Mouse (Mus musculus): ENCODE results near the gene AI661453. TPM values are rescaled to one million over a fixed set of nuclear protein-coding genes. Genes with fewer than 3 reads are reported as not detected.

Gene AI661453
- polyA plus RNA-seq (2014; fragmentation: Nextera tagmentation; extraction: Ambion mirVana): 4.7 and 4.8 TPM in 2 replicates

GRCm38 (mm10) chr17:47436156-47436906 is at the start of gene AI661453:
AI661453 (plus strand) TSS chr17:47436615.
- Histone ChIP-seq H3K4me1 (ENCODE audit: control insufficient read depth, insufficient read depth, low read length) (peaks cover 13% of the 10 kb centered on the region; the same call in 1 of the 2 replicates), H3K4me3 (ENCODE audit: low read depth, low read length) (peak within 1 kb of the TSS; percentile 44), H3K4me2 (replicated peaks; ENCODE audit: low read depth, low read length) (peak within 1 kb of the TSS; percentile 57), H3K27me3 (ENCODE audit: control insufficient read depth, insufficient read depth, low read length) (0 out of 2 replicates have a peak, but pooled peaks cover 3% of the 10 kb centered on the region), H3K36me3 (ENCODE audit: control insufficient read depth, insufficient read depth, low read length) (no peaks in the 10 kb centered on the region), H3K9me3 (ENCODE audit: control insufficient read depth, low read depth, low read length) (no peaks in the 10 kb centered on the region), H3K9ac (replicated peaks; ENCODE audit: low read depth, low read length) (peak within 1 kb of the TSS; percentile 28), H3K27ac (ENCODE audit: low read length) (peak within 1 kb of the TSS; percentile 64; the same call in 1 of the 2 replicates)
- peak; percentile 91 for ATAC-seq (ENCODE audit: insufficient number of reproducible peaks, insufficient read depth, low FRiP score, low read depth)
- WGBS: 3% methylated on average over 45 of the region's 45 CpGs

- no peaks in the 10 kb centered on the region for H3K9me3 ChIP-seq (ENCODE audit: control insufficient read depth, low read depth, low read length)
- 62% methylated on average over 4 of the region's 4 CpGs for WGBS
- no peak overlapping the region for H3K4me3 ChIP-seq (ENCODE audit: low read depth, low read length)
- ATAC-seq (ENCODE audit: insufficient number of reproducible peaks, insufficient read depth, low FRiP score, low read depth): no peak
- no peak overlapping the region for H3K4me2 ChIP-seq (replicated peaks; ENCODE audit: low read depth, low read length)
- no peaks in the 10 kb centered on the region for H3K36me3 ChIP-seq (ENCODE audit: control insufficient read depth, insufficient read depth, low read length)
- no peaks in the 10 kb centered on the region for H3K4me1 ChIP-seq (ENCODE audit: control insufficient read depth, insufficient read depth, low read length)
- no peak overlapping the region for H3K27ac ChIP-seq (ENCODE audit: low read length)
- no peaks in the 10 kb centered on the region for H3K27me3 ChIP-seq (ENCODE audit: control insufficient read depth, insufficient read depth, low read length)
- no peak overlapping the region for H3K9ac ChIP-seq (replicated peaks; ENCODE audit: low read depth, low read length)
Observed at GRCm38 (mm10) chr17:47386649-47387048, 49.8 kb upstream of the AI661453 start.

GRCm38 (mm10) chr17:47394223-47394869 is 42.1 kb upstream of the AI661453 start:
- ATAC-seq (ENCODE audit: insufficient number of reproducible peaks, insufficient read depth, low FRiP score, low read depth): no peak
- 28% methylated on average over 24 of the region's 24 CpGs for WGBS
- H3K27me3 ChIP-seq (ENCODE audit: control insufficient read depth, insufficient read depth, low read length): no peaks in the 10 kb centered on the region
- no peaks in the 10 kb centered on the region for H3K9me3 ChIP-seq (ENCODE audit: control insufficient read depth, low read depth, low read length)
- no peak overlapping the region for H3K27ac ChIP-seq (ENCODE audit: low read length)
- peaks cover 6% of the 10 kb centered on the region; the same call in 1 of the 2 replicates for H3K4me1 ChIP-seq (ENCODE audit: control insufficient read depth, insufficient read depth, low read length)
- peak overlapping the region; percentile 37 for H3K4me2 ChIP-seq (replicated peaks; ENCODE audit: low read depth, low read length)
- peak overlapping the region; percentile 25; the same call in 1 of the 2 replicates for H3K4me3 ChIP-seq (ENCODE audit: low read depth, low read length)
- no peaks in the 10 kb centered on the region for H3K36me3 ChIP-seq (ENCODE audit: control insufficient read depth, insufficient read depth, low read length)
- 0 out of 2 replicates have a peak overlapping the region, but pooled peaks have one; percentile 18 for H3K9ac ChIP-seq (replicated peaks; ENCODE audit: low read depth, low read length)

DNA sequence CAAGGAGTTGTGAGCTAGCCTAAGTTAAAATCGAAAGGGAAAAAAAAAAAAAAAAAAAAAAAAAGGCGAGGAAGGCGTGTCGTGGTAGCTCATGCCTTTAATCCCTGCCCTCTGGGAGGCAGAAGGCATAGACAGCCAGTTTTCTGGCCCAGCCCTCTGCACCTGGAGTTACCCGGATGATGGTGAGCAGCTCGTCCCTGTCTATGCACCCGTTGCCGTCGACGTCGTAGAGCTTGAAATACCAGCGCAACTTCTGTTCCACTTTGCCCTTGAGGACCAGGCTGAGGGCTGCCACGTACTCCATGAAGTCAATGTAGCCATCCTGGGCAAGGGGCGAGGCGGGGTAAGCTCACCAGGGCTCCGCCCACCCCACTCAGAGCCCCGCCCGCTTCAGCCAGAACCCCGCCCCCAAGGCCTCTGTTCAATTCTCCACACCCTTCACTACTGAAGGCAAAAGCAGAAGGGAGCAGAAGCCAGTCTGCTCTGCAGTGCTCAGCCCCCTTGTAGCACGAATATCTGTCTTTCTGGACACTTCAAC is 41.0 kb upstream of the AI661453 start:
- WGBS: 2% methylated on average over 18 of the region's 20 CpGs
- no peaks in the 10 kb centered on the region for H3K9me3 ChIP-seq (ENCODE audit: control insufficient read depth, low read depth, low read length)
- peak; percentile 84; the same call in 1 of the 2 replicates for ATAC-seq (ENCODE audit: insufficient number of reproducible peaks, insufficient read depth, low FRiP score, low read depth)
- peaks cover 6% of the 10 kb centered on the region; the same call in 1 of the 2 replicates for H3K4me1 ChIP-seq (ENCODE audit: control insufficient read depth, insufficient read depth, low read length)
- H3K27me3 ChIP-seq (ENCODE audit: control insufficient read depth, insufficient read depth, low read length): no peaks in the 10 kb centered on the region
- peak overlapping the region; percentile 25 for H3K4me3 ChIP-seq (ENCODE audit: low read depth, low read length)
- peak overlapping the region; percentile 37 for H3K4me2 ChIP-seq (replicated peaks; ENCODE audit: low read depth, low read length)
- no peak overlapping the region for H3K27ac ChIP-seq (ENCODE audit: low read length)
- H3K9ac ChIP-seq (replicated peaks; ENCODE audit: low read depth, low read length): peak overlapping the region; percentile 18; the same call in 1 of the 2 replicates
- H3K36me3 ChIP-seq (ENCODE audit: control insufficient read depth, insufficient read depth, low read length): no peaks in the 10 kb centered on the region

DNA sequence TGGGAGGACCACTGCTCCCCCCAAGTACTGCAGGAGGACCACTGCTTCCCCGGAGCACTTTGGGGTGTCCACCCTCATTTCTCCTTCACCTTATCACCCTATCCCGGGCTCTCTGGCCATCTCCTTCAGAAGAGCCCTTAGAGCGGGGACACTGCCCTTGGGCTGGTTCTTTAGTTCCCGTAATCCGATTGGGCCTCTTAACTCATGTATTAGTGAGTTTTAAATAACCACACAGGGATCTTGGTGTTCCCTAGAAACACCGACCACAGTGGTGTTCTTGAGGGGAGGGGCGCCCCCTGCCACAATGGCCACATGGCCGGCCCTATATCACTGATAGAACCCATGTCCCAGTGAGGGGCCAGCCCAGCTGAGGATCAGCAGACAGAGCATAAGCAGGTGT is 37.3 kb upstream of the AI661453 start:
- Histone ChIP-seq H3K27ac (ENCODE audit: low read length) (no peak overlapping the region), H3K27me3 (ENCODE audit: control insufficient read depth, insufficient read depth, low read length) (no peaks in the 10 kb centered on the region), H3K36me3 (ENCODE audit: control insufficient read depth, insufficient read depth, low read length) (no peaks in the 10 kb centered on the region), H3K4me3 (ENCODE audit: low read depth, low read length) (no peak overlapping the region), H3K9me3 (ENCODE audit: control insufficient read depth, low read depth, low read length) (no peaks in the 10 kb centered on the region), H3K9ac (replicated peaks; ENCODE audit: low read depth, low read length) (no peak overlapping the region), H3K4me1 (ENCODE audit: control insufficient read depth, insufficient read depth, low read length) (peaks cover 6% of the 10 kb centered on the region; the same call in 1 of the 2 replicates), H3K4me2 (replicated peaks; ENCODE audit: low read depth, low read length) (no peak overlapping the region)
- ATAC-seq (ENCODE audit: insufficient number of reproducible peaks, insufficient read depth, low FRiP score, low read depth): no peak
- WGBS: 84% methylated on average over 8 of the region's 8 CpGs

DNA sequence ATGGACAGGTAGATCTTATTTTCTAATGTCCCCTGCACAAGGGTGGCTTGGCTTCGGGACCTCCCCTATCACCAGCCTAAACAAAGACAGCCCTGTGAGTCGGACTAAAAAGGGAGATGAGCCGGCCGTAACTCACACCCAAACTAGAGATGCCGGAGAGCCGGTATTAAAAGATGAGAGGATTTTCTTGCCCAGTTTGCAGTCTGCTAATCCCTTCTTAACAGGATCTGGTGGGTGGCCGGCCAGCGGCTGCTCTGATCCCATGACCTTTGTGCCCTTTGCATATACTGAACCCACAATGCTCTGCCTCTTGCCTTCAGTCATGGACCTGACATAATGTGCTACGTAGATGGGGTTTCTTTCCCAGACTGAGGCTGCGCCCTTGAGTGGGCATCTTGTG is 36.0 kb upstream of the AI661453 start, which contains the start of gene Guca1a:
Guca1a (minus strand) TSS at position 134 of the 400 bp plus-strand sequence.
- 51% methylated on average over 10 of the region's 10 CpGs for WGBS
- no peak for ATAC-seq (ENCODE audit: insufficient number of reproducible peaks, insufficient read depth, low FRiP score, low read depth)
- Histone ChIP-seq H3K4me2 (replicated peaks; ENCODE audit: low read depth, low read length) (no peak within 1 kb of the TSS), H3K4me1 (ENCODE audit: control insufficient read depth, insufficient read depth, low read length) (no peaks in the 10 kb centered on the region), H3K36me3 (ENCODE audit: control insufficient read depth, insufficient read depth, low read length) (no peaks in the 10 kb centered on the region), H3K27me3 (ENCODE audit: control insufficient read depth, insufficient read depth, low read length) (no peaks in the 10 kb centered on the region), H3K4me3 (ENCODE audit: low read depth, low read length) (no peak within 1 kb of the TSS), H3K27ac (ENCODE audit: low read length) (no peak within 1 kb of the TSS), H3K9ac (replicated peaks; ENCODE audit: low read depth, low read length) (no peak within 1 kb of the TSS), H3K9me3 (ENCODE audit: control insufficient read depth, low read depth, low read length) (no peaks in the 10 kb centered on the region)

- ATAC-seq (ENCODE audit: insufficient number of reproducible peaks, insufficient read depth, low FRiP score, low read depth): 0 out of 2 replicates have a peak, but pooled peaks have one; percentile 11
- Histone ChIP-seq H3K27me3 (ENCODE audit: control insufficient read depth, insufficient read depth, low read length) (peaks cover 13% of the 10 kb centered on the region), H3K9me3 (ENCODE audit: control insufficient read depth, low read depth, low read length) (no peaks in the 10 kb centered on the region), H3K9ac (replicated peaks; ENCODE audit: low read depth, low read length) (no peak overlapping the region), H3K27ac (ENCODE audit: low read length) (no peak overlapping the region), H3K4me1 (ENCODE audit: control insufficient read depth, insufficient read depth, low read length) (no peaks in the 10 kb centered on the region), H3K36me3 (ENCODE audit: control insufficient read depth, insufficient read depth, low read length) (no peaks in the 10 kb centered on the region), H3K4me2 (replicated peaks; ENCODE audit: low read depth, low read length) (no peak overlapping the region), H3K4me3 (ENCODE audit: low read depth, low read length) (no peak overlapping the region)
- 63% methylated on average over 10 of the region's 10 CpGs for WGBS
Observed at GRCm38 (mm10) chr17:47407717-47408557, 28.5 kb upstream of the AI661453 start.

DNA sequence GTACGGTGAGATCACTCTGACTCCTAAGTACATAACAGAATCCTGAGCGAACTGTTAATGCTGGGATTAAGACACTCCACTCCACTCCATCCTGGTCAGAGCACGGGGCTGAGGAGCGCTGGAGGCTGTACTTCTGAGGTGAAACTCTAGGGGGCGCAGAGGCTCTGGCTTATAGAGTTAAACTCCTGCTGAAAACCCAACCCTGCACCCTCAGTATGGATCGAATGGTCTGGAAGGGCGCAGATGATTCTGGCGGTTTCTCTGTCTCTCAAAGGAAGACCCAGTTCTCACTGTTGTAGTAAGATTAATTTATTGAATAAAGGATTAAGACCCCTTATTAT is 27.9 kb upstream of the AI661453 start:
- H3K4me3 ChIP-seq (ENCODE audit: low read depth, low read length): no peak overlapping the region
- H3K27me3 ChIP-seq (ENCODE audit: control insufficient read depth, insufficient read depth, low read length): peaks cover 13% of the 10 kb centered on the region
- no peaks in the 10 kb centered on the region for H3K9me3 ChIP-seq (ENCODE audit: control insufficient read depth, low read depth, low read length)
- no peaks in the 10 kb centered on the region for H3K4me1 ChIP-seq (ENCODE audit: control insufficient read depth, insufficient read depth, low read length)
- no peak overlapping the region for H3K4me2 ChIP-seq (replicated peaks; ENCODE audit: low read depth, low read length)
- no peak overlapping the region for H3K9ac ChIP-seq (replicated peaks; ENCODE audit: low read depth, low read length)
- H3K27ac ChIP-seq (ENCODE audit: low read length): no peak overlapping the region
- WGBS: 20% methylated on average over 8 of the region's 8 CpGs
- ATAC-seq (ENCODE audit: insufficient number of reproducible peaks, insufficient read depth, low FRiP score, low read depth): peak; percentile 25; the same call in 1 of the 2 replicates
- no peaks in the 10 kb centered on the region for H3K36me3 ChIP-seq (ENCODE audit: control insufficient read depth, insufficient read depth, low read length)
